Mouse (Mus musculus): ENCODE results near the gene Kcnn1. TPM values are rescaled to one million over a fixed set of nuclear protein-coding genes. Genes with fewer than 3 reads are reported as not detected.
"Not testable (repeated sequence)": the region's sequence is repeated elsewhere in the genome, so short reads cannot be mapped to it uniquely, and the experiment has no call there.

The Kcnn1 gene
- polyA plus RNA-seq, 1 experiment = 0.72 TPM

DNA sequence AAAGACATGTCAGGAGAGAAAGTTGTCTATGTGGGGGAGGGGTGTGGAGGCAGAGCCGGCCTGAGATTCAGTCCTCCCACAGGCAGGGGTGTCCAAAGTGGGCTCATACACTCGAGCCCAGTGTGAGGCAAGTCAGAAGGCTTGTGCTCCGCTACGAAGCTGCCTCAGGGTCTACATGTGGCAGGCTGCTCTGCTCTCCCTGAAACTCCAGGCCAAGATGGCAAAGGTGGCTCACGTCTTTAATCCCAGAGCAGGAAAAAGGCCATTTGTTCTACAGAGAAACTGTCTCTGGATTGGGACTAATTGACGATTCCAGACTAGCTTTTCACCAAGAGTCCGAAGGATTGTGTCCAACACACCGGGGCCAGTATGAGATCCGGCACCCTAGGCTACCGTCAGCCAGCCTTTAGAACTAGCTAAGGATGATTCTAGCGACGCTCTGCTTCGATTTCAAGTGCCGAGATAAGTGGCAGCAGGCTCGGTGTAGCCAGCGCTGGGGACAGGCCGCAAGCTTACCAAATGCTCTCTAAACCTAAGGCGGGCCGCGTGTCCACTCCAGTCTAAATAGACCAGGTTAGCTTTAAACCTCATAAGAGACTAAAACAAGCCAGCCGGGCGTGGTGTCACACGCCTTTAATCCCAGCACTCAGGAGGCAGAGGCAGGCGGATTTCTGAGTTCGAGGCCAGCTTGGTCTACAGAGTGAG is 33.4 kb upstream of the Kcnn1 start:
- Histone ChIP-seq H3K4me1 (ENCODE audit: control insufficient read depth, insufficient read depth, low read length) (peaks cover 17% of the 10 kb centered on the region), H3K27ac (ENCODE audit: control insufficient read depth, insufficient read depth, low read depth, low read length) (peak overlapping the region; percentile 63)
- TF ChIP-seq POLR2A (IDR thresholded peaks at IDR 0.05; ENCODE audit: control insufficient read depth, low read depth, low read length) = no peak
- TF ChIP-seq CTCF (IDR thresholded peaks at IDR 0.05; ENCODE audit: control insufficient read depth, insufficient read depth, insufficient replicate concordance, low read depth, low read length) = no peak

DNA sequence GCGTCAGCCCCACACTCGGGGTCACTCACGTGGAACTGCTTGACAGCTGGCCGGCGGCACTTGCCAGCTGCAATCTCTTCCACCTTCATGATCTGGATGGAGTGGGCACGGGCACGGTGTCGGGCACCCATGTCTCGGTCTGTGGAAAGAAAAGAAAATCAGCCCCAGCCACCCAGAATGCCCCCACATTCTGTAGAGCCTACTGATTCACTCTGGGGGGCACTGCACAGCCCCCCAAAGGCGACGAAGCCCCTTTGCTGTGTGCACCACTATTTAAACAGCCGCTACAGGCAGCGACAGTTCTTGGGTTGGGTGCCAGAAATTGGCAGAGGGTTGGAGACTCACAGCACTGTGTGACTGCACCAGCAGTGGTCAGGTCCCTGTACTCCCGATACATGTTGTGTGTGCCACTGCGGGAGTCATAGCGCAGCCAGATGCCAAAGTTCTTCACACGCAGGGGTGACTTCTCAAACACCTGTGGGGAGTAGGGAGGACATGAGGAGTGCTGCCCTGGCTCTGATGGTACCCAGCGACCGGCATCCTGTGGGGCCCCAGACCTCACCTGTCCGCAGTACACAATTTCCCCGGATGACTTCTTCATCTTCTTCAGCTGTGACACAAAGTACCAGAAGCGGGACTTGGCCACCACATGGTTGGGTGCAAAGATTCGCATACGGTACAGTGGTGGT is 32.7 kb upstream of the Kcnn1 start:
- H3K27ac ChIP-seq (ENCODE audit: control insufficient read depth, insufficient read depth, low read depth, low read length); H3K36me3 ChIP-seq (ENCODE audit: control insufficient read depth, insufficient read depth, low read length); H3K27me3 ChIP-seq (ENCODE audit: control insufficient read depth, insufficient read depth, low read length); H3K4me3 ChIP-seq (ENCODE audit: control insufficient read depth, low read depth, low read length): not testable (repeated sequence)
- H3K4me1 ChIP-seq (ENCODE audit: control insufficient read depth, insufficient read depth, low read length) = peaks cover 21% of the 10 kb centered on the region

More for the DNA sequence above, 33.4 kb upstream of the Kcnn1 start:
- Histone ChIP-seq H3K27me3 (ENCODE audit: control insufficient read depth, insufficient read depth, low read length) (no peaks in the 10 kb centered on the region), H3K4me3 (ENCODE audit: control insufficient read depth, low read depth, low read length) (peak overlapping the region; percentile 90), H3K36me3 (ENCODE audit: control insufficient read depth, insufficient read depth, low read length) (no peaks in the 10 kb centered on the region; the same call in 1 of the 2 replicates)

DNA sequence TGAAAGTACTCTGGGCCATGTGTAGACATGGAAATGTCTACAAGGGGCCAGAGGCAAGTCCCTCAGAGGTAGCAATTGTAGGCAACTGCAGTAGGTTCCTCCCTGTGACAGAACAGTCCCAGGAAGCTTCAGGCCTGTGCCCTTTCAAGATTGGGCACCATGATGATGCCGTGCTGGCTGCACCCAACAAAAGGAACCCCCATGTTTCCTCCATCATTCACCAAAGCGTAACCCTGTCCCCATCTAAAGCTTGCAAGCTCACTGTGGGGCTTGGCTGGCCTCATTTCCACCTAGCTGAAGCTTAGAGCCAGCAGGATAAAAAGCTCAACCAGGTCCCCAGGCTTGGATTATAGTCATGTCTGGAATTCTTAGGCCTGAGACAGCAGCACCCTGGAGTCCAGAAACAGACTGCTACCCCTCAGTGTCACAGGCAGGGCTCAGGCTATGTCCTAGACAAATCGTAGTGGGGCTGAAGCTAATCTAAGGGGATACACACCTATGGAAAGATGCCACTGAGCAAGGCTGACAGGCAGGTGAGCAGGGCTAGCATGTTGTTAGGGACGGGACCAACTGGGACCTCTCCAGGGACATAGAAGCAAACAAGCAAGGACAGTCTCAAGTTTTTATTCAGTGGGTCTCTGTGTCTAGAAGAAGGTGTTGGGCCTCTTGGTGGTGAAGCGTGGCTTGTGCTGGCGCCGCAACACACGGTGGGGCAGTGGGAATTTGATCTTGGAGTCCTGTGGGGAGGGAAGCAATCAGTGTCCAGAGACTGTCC is 31.9 kb upstream of the Kcnn1 start:
- TF ChIP-seq POLR2A (IDR thresholded peaks at IDR 0.05; ENCODE audit: control insufficient read depth, low read depth, low read length) = no peak
- Histone ChIP-seq H3K27me3 (ENCODE audit: control insufficient read depth, insufficient read depth, low read length) (no peaks in the 10 kb centered on the region), H3K27ac (ENCODE audit: control insufficient read depth, insufficient read depth, low read depth, low read length) (no peak overlapping the region), H3K4me1 (ENCODE audit: control insufficient read depth, insufficient read depth, low read length) (peaks cover 21% of the 10 kb centered on the region), H3K4me3 (ENCODE audit: control insufficient read depth, low read depth, low read length) (no peak overlapping the region), H3K36me3 (ENCODE audit: control insufficient read depth, insufficient read depth, low read length) (no peaks in the 10 kb centered on the region; the same call in 1 of the 2 replicates)

DNA sequence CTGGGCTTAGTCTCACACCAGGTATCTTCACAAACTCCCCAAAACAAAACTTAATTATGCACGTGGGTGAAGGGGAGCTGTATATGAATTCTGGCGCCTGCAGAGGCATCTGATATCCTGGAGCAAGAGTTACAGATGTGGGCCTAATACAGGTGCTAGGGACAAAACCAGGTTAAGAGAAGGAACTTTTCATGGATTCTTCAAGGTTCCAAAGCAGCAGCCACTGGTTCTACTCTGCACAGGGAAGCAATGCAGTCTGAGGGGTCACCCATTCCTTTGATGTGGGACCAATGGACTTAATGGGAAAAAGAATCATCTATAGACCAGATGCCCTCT is 31.3 kb upstream of the Kcnn1 start:
- H3K4me3 ChIP-seq (ENCODE audit: control insufficient read depth, low read depth, low read length) = no peak overlapping the region
- H3K27me3 ChIP-seq (ENCODE audit: control insufficient read depth, insufficient read depth, low read length) = no peaks in the 10 kb centered on the region
- no peaks in the 10 kb centered on the region; the same call in 1 of the 2 replicates for H3K36me3 ChIP-seq (ENCODE audit: control insufficient read depth, insufficient read depth, low read length)
- no peak overlapping the region for H3K27ac ChIP-seq (ENCODE audit: control insufficient read depth, insufficient read depth, low read depth, low read length)
- TF ChIP-seq POLR2A (IDR thresholded peaks at IDR 0.05; ENCODE audit: control insufficient read depth, low read depth, low read length) (no peak), CTCF (IDR thresholded peaks at IDR 0.05; ENCODE audit: control insufficient read depth, insufficient read depth, insufficient replicate concordance, low read depth, low read length) (no peak)
- H3K4me1 ChIP-seq (ENCODE audit: control insufficient read depth, insufficient read depth, low read length) = peaks cover 21% of the 10 kb centered on the region

DNA sequence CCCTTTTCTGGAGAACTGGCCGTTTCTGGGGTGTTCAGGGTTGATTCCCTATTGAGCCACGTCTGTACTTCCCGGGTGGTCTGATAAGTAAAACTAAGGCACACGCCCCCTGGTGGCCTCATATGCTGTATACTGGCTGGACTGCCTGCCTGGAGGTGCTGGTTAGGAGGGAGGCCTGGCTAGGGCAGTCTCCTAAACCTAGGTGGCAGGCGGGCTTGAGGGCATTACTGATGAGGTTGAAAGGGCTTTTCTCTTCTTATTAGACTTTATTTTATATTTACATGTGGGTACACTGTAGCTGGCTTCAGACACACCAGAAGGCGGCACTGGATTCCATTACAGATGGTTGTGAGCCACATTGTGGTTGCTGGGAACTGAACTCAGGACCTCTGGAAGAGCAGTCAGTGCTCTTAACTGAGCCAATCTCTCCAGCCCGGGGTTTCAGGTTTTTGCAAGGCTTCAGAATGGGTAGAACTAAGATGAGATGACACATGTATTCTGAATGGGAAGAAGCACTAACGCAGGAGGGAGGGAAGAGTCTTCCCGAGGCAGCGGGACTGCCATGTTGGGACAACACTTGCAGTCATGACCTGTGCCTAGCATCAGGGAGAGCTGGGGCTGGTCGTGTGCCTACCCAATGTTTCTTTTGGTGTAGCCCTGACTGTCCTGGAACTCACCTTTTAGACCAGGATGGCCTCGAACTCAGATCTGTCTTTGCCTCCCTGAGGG is 30.8 kb upstream of the Kcnn1 start:
- H3K27ac ChIP-seq (ENCODE audit: control insufficient read depth, insufficient read depth, low read depth, low read length) = no peak overlapping the region
- no peaks in the 10 kb centered on the region for H3K27me3 ChIP-seq (ENCODE audit: control insufficient read depth, insufficient read depth, low read length)
- TF ChIP-seq POLR2A (IDR thresholded peaks at IDR 0.05; ENCODE audit: control insufficient read depth, low read depth, low read length) = no peak
- TF ChIP-seq CTCF (IDR thresholded peaks at IDR 0.05; ENCODE audit: control insufficient read depth, insufficient read depth, insufficient replicate concordance, low read depth, low read length) = peak; percentile 44; the same call in 1 of the 2 replicates

DNA sequence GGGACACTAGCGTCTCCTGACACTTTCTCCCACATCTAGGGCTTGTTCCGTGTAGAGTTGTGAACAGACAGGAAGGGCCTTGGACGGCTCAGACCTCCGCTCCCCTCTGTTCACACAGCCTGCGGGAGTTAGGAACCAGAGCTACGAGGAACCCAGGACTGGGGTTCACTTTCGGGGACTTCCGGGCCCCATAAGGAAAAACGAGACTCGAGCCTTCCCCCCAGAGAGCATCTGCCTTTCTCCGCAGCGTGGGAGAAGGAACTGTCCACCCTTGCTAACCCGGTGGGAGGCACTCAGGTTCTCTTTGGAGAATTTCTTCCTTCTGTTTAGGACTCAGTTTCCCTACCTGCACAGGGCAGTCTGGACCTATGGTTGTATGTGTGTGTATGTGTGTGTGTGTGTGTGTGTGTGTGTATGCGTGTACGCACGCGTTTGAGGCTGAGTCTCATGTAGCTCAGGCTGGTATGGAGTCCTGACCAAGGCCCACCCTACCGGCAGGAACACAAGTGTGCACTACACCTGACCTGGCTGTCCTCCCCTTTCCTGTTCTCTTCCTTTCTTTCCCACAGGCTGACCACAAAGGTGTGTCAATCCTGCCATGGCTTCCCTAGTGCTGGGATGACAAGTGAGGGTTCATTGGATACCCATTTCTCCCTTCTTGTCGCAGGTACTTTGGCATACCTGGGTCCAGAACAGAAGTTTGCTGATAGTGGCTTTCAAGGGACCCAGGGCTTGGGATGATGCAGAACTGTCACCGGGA is 30.0 kb upstream of the Kcnn1 start:
- Histone ChIP-seq H3K4me3 (ENCODE audit: control insufficient read depth, low read depth, low read length) (peak overlapping the region; percentile 50), H3K27me3 (ENCODE audit: control insufficient read depth, insufficient read depth, low read length) (no peaks in the 10 kb centered on the region), H3K4me1 (ENCODE audit: control insufficient read depth, insufficient read depth, low read length) (peaks cover 18% of the 10 kb centered on the region), H3K36me3 (ENCODE audit: control insufficient read depth, insufficient read depth, low read length) (no peaks in the 10 kb centered on the region; the same call in 1 of the 2 replicates), H3K27ac (ENCODE audit: control insufficient read depth, insufficient read depth, low read depth, low read length) (no peak overlapping the region)
- TF ChIP-seq POLR2A (IDR thresholded peaks at IDR 0.05; ENCODE audit: control insufficient read depth, low read depth, low read length) (no peak), CTCF (IDR thresholded peaks at IDR 0.05; ENCODE audit: control insufficient read depth, insufficient read depth, insufficient replicate concordance, low read depth, low read length) (no peak)

More for the DNA sequence above, 30.8 kb upstream of the Kcnn1 start:
- Histone ChIP-seq H3K36me3 (ENCODE audit: control insufficient read depth, insufficient read depth, low read length) (no peaks in the 10 kb centered on the region; the same call in 1 of the 2 replicates), H3K4me1 (ENCODE audit: control insufficient read depth, insufficient read depth, low read length) (peaks cover 21% of the 10 kb centered on the region), H3K4me3 (ENCODE audit: control insufficient read depth, low read depth, low read length) (no peak overlapping the region)
